Mouse (Mus musculus) G1E (cell line): ENCODE results near the gene Best1. TPM values are rescaled to one million over a fixed set of nuclear protein-coding genes. Genes with fewer than 3 reads are reported as not detected.

Source experiments
- ATAC-seq: 2 replicates; pipeline ENCODE4 v1.8.0; 2016; ENCODE audit warnings: mild to moderate bottlenecking; ENCODE audit not compliant: insufficient number of reproducible peaks, poor library complexity, low FRiP score, severe bottlenecking; ENCODE audit errors: extremely low read depth
- DNase-seq: peaks from one replicate; pipeline ENCODE4 v3.0.0; 2012; ENCODE audit warnings: low spot score
- H3K27me3 ChIP-seq: 2 replicates; pipeline ENCODE4 v1.6.1; 2012; ENCODE audit warnings: mild to moderate bottlenecking, low read length, inconsistent platforms; ENCODE audit not compliant: insufficient read depth
- H3K36me3 ChIP-seq: replicated peaks from 2 replicates; pipeline ENCODE3; 2012; ENCODE audit warnings: mild to moderate bottlenecking, inconsistent platforms
- H3K4me1 ChIP-seq: 2 replicates; pipeline ENCODE4 v1.6.1; 2012; ENCODE audit warnings: low read depth, low read length, inconsistent platforms, mixed read lengths; ENCODE audit not compliant: insufficient read depth
- H3K4me3 ChIP-seq: 2 replicates; pipeline ENCODE4 v1.5.1; 2012; ENCODE audit warnings: low read depth, mild to moderate bottlenecking, inconsistent platforms, low read length, moderate library complexity, mixed read lengths
- H3K9me3 ChIP-seq: replicated peaks from 2 replicates; pipeline ENCODE4 v1.6.1; 2012; ENCODE audit warnings: inconsistent platforms
- CTCF ChIP-seq: IDR thresholded peaks from 2 replicates; pipeline ENCODE4 v1.5.1; 2012; ENCODE audit warnings: low read depth, low read length, inconsistent platforms, mixed read lengths
- GATA1 ChIP-seq: IDR thresholded peaks from 2 replicates; pipeline ENCODE4 v1.6.1; 2012; ENCODE audit warnings: borderline replicate concordance, low read length, inconsistent platforms, mixed read lengths
- GATA2 ChIP-seq: IDR thresholded peaks from 2 replicates; pipeline ENCODE4 v1.6.1; 2012; ENCODE audit warnings: low read depth, low read length, inconsistent platforms, borderline replicate concordance
- POLR2AphosphoS5 ChIP-seq: IDR thresholded peaks from 2 replicates; pipeline ENCODE4 v1.6.1; 2012; ENCODE audit warnings: low read depth, low read length, inconsistent platforms; ENCODE audit not compliant: insufficient replicate concordance
- TAL1 ChIP-seq: conservative IDR thresholded peaks from 2 replicates; pipeline ENCODE4 v1.6.1; 2012; ENCODE audit warnings: low read depth, low read length, inconsistent platforms, mixed read lengths
- polyA plus RNA-seq: library from polyadenylated mRNA; stranded (reverse); fragments of >175 nt; gene quantifications from 2 replicates; pipeline ENCODE4 v1.2.3, GENCODE M21; 2012
- total RNA-seq, 2 experiments: library from RNA; stranded (forward) in 1 of 2; stranded (reverse) in 1 of 2; fragments of 200-1000 nt in 1 of 2; fragments of >200 nt in 1 of 2; fragmentation: Nextera tagmentation in 1 of 2; gene quantifications; 2 replicates each; pipeline ENCODE4 v1.2.3; 2014 to 2017

Best1 gene
- total and polyA plus RNA-seq, 3 experiments = 0.03 to 0.22 TPM; not detected in 1

DNA sequence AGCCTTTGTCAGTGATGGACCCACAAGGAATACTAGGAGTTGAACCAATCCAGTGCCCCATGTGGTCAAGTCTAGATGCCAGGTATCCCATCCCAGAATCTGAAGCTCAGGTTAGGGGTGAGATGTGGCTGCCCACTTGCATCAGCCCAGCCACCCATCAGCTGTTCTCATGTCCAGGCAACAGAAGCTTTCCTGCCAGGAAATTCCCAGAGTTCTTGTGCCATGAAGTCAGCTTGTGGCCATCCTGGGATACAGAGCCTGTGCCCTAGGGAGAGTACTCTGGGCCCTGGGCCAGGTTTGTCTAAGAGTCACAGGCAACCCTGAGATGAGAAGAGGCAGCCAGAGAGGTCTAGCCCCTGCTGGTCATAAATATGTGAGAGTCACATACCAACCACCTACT is 42.2 kb upstream of the Best1 start:
- no peaks in the 10 kb centered on the region for H3K9me3 ChIP-seq
- H3K36me3 ChIP-seq = peaks cover 49% of the 10 kb centered on the region
- peaks cover 92% of the 10 kb centered on the region for H3K4me1 ChIP-seq
- TF ChIP-seq POLR2AphosphoS5 (no peak), CTCF (no peak), TAL1 (no peak), GATA1 (no peak), GATA2 (no peak)
- H3K4me3 ChIP-seq = peak overlapping the region; percentile 55; the same call in 1 of the 2 replicates
- H3K27me3 ChIP-seq = no peaks in the 10 kb centered on the region
- no peak for DNase-seq
- ATAC-seq = no peak

DNA sequence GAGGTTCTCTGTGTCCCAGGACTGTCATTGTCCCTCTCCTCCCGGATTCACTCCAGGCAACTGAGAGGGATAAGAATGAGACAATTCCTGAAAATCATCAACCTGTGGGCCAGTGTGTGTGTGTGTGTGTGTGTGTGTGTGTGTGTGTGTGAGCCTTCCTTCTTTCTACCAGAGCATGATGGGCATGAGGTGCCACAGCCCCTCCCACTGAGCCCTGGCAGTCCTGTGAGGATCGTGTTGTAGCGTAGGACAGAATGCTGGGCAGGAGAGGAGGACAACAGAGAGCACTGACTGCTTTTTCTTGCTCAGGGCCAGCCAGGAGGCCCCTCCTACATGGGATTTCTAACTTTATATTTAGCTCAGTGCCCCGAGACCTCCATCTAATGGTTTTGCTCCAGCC is 41.4 kb upstream of the Best1 start:
- Histone ChIP-seq H3K4me3 (peak overlapping the region; percentile 85), H3K4me1 (peaks cover 86% of the 10 kb centered on the region), H3K27me3 (no peaks in the 10 kb centered on the region), H3K9me3 (no peaks in the 10 kb centered on the region), H3K36me3 (peaks cover 42% of the 10 kb centered on the region)
- ATAC-seq = no peak
- no peak for TF ChIP-seq TAL1
- TF ChIP-seq GATA1 = no peak
- TF ChIP-seq GATA2 = no peak
- no peak for TF ChIP-seq POLR2AphosphoS5
- no peak for TF ChIP-seq CTCF
- DNase-seq = no peak

DNA sequence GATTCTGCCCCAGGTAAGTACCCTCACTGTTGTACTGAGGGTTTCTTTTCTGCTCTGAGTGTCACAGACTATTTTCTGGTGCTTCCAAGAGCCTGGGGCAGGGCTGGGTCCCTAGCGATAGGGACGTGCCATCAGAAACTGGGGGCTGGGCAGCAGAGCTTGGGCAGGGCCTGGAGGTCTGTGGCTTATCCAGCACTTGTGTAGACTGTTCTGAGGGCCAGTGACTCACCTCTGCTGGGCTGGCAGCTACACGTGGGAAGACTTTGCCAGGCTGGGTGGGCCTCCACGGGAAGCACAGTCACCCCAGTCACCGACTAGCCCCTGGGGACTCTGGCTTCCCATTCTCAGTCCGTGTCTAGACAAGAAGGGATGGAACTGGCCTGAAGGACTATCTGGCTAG is 40.8 kb upstream of the Best1 start:
- TF ChIP-seq TAL1 = peak; percentile 61
- TF ChIP-seq CTCF = no peak
- Histone ChIP-seq H3K4me1 (peaks cover 86% of the 10 kb centered on the region), H3K9me3 (no peaks in the 10 kb centered on the region), H3K27me3 (no peaks in the 10 kb centered on the region), H3K4me3 (peak overlapping the region; percentile 85), H3K36me3 (peaks cover 36% of the 10 kb centered on the region)
- ATAC-seq (peak; percentile 47), DNase-seq (peak; percentile 47)

DNA sequence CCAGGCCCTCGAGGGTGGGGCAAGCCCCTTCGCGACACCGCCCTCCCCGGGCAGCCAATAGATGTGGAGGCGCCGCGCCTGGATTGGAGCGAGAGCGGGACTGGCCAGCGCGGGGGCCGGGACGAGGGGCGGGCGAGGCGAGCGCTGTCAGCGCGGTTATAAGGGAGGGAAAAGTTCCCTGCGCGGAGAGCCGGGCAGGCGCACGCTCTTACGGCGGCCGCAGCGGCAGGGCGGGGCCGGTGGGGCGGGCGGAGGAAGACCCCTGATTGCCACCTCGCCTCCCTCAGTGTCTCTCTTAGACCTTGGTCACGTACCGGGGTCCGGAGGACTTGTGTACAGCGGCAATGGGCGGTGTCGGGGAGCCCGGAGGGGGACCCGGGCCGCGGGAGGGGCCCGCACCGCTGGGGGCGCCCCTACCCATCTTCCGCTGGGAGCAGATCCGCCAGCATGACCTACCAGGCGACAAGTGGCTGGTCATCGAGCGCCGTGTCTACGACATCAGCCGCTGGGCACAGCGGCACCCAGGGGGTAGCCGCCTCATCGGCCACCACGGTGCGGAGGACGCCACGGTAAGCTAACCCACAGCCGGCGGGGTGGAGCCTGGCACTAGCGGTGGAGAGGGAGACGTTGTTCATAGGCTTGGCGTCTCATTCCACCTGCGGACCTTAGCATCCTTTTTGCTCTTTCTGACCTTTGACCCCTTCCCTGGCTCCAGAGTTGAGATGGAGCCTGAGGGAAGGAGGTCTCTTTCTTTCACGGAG is 40.1 kb upstream of the Best1 start, which contains the start of gene Fads3:
TSS of gene Fads3 (plus strand) at position 182 of the 761 bp plus-strand sequence.
- no peak for TF ChIP-seq TAL1
- TF ChIP-seq GATA1 = no peak
- TF ChIP-seq POLR2AphosphoS5 = no peak
- no peak for TF ChIP-seq GATA2
- TF ChIP-seq CTCF = no peak
- Histone ChIP-seq H3K4me1 (peaks cover 86% of the 10 kb centered on the region), H3K36me3 (peaks cover 29% of the 10 kb centered on the region), H3K9me3 (no peaks in the 10 kb centered on the region), H3K27me3 (no peaks in the 10 kb centered on the region), H3K4me3 (peak within 1 kb of the TSS; percentile 85)
- ATAC-seq = 0 out of 2 replicates have a peak, but pooled peaks have one; percentile 18
- DNase-seq = peak; percentile 67

DNA sequence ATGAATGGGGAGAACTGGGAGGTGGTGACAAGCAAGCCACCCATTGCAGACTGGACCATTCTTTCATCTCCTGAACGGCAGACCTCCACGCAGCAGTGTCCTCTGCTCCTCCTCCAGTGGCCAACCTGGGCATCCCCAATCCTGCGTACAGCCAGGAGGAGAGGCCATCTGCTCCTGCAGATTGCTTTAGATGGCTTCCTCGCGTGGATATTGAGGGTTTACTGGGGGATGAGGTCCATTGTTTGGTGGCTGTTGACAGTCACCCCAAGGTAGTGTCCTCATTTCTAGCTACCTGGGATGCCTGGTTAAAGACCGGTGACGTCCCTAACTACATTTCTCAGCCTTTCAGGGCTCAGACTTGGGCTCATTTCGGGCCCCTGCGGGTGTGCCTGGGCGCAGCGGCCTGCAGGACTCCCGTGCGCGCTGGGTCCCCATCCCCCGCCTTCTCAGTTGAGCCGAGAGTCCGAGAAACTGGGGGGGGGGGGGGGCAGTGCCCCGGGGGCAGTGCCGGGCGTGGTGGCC is 39.5 kb upstream of the Best1 start:
- H3K36me3 ChIP-seq = peaks cover 23% of the 10 kb centered on the region
- no peaks in the 10 kb centered on the region for H3K27me3 ChIP-seq
- ATAC-seq (no peak), DNase-seq (no peak)
- peaks cover 86% of the 10 kb centered on the region for H3K4me1 ChIP-seq
- peak overlapping the region; percentile 85 for H3K4me3 ChIP-seq
- no peaks in the 10 kb centered on the region for H3K9me3 ChIP-seq
- TF ChIP-seq TAL1 (no peak), GATA2 (no peak), CTCF (no peak), POLR2AphosphoS5 (no peak), GATA1 (no peak)

DNA sequence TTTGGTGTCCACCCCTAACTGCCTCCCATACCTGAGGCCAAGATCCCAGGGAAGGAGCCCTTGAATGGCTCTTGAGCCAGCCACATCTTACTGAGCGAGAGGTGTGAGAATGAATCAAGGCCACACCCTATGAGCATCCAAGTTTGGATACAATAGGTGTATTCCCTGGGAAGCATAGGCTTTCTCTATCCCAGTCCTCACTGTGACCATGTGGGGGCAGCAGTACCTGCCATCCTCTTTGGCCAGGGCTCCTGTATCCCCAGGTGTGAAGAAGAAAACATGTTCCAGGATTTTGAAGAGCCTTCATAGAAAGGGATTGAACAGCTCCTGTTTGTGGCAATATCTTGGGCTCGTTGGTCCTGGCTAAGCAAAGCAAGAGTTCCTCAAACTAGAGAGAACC is 38.2 kb upstream of the Best1 start:
- TF ChIP-seq GATA2 (no peak), TAL1 (no peak), GATA1 (no peak), POLR2AphosphoS5 (no peak), CTCF (no peak)
- Histone ChIP-seq H3K4me1 (peaks cover 83% of the 10 kb centered on the region), H3K27me3 (no peaks in the 10 kb centered on the region), H3K9me3 (no peaks in the 10 kb centered on the region), H3K36me3 (peaks cover 25% of the 10 kb centered on the region), H3K4me3 (no peak overlapping the region)
- DNase-seq (no peak), ATAC-seq (no peak)
